Mouse (Mus musculus) v-Abl transformed pro-B cells (cell line): ENCODE measurements at regions not wholly inside any gene's neighbourhood (a gene's known extent, or its start where the extent isn't known, plus 50 kb on each side); places are given as distances from the start of the nearest gene placed in this dataset.

Source experiments
- in situ Hi-C, 2 experiments: fragments of 400-800 bp; cut with MboI; formaldehyde crosslinking; loops; one replicate each; pipeline ENCODE4 v1.15.1; 2025; ENCODE audit not compliant: unreplicated experiment in 2 of 2

DNA sequence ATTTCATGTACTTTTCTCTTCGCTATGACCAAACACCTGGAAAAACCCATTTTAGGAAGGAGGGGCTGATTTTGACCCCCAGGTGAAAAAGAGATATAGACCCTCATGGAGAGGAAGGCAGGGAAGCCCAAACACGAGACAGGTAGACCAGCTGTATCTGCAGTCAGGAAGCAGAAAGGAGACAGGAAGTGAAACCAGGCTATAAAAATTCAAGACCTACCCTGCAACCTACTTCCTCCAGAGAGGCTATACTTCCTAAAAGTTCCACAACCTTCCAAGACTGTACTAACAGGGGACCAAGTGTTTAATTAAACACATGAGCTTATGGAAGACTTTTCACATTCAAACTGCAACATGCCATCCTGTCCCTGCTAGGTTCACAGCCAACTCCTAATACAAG, 180.9 kb downstream of the Tm2d1 start:
- in situ Hi-C loops = no loop called here

DNA sequence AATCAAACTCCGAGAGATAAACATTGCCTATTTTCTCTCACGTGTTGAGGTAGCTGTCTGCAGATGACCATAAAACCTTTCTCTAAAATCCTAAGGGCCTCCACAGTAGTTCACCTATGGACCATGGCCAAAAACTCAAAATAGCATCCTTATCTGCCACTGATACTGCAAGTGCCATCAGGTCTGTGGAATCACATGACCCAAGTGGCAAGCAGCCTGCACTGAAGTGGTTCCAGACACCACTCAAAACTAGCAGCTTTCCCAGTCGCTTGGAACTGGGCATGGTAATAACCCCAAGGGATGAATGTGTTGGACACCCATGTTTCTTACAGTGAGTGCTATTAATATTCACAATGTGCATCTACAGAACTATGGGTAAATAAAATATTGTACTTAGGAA, 182.0 kb downstream of the Tm2d1 start:
- in situ Hi-C loops = no loop called here

DNA sequence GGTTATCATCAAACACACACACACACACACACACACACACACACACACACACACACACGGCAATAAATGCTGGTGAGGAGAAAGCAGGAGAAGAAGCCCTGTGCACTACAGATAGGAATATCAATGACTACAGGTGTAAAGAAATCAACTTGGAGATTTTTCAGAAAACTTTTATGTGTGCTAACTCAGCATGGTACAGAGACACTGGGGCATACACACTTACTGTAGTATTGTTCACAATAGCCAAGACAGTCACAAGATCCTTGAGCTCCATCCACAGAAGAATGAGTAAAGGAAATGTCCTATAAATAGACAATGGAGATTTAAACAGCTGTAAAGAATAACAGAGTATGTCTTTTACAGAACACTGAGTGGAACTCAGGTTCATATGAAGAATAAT, 182.4 kb downstream of the Tm2d1 start:
- in situ Hi-C loops = no loop called here

- in situ Hi-C loops = no loop called here
Measured at GRCm38 (mm10) chr4:98190318-98190717, 192.8 kb downstream of the Tm2d1 start.

DNA sequence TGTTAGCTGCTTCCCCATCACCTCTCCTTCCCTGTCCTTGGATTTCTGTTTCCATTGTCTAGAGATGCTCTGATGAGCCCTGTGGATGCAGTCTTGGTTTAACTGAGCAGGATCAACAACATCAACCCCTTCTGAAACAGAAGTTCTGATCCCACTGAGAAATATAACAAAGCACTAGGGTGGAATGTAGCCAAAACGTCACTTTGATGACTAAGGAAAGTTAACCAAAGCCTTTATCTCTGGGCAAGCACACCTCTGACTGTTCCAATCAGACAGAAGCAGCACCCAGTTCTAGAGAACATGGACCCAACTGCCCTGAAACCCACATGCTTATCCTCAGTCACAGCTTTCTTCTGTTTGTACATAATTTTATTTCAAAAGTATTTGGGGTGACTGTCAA, 193.2 kb downstream of the Tm2d1 start:
- in situ Hi-C loops = no loop called here

DNA sequence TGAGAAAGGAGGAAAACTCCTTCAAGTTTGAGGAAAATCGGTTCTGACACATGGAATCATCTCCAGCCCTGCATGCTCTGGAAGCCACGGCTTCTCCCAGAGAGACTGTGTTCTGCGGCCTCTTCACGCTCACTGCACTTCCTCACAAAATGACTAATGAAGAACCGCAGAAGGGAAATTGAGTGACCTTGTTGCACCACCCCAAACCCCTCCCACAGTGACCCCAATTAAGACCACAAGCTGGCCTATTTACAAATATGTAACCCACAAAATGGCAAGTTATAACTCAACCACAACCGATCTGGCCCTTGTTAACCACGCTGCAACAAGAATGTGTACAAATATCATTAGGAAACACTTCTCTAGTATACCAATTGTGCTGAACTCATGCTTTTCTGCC, 194.2 kb downstream of the Tm2d1 start:
- in situ Hi-C loops = no loop called here

GRCm38 (mm10) chr4:98187038-98187437, 196.1 kb downstream of the Tm2d1 start:
- in situ Hi-C loops = no loop called here

DNA sequence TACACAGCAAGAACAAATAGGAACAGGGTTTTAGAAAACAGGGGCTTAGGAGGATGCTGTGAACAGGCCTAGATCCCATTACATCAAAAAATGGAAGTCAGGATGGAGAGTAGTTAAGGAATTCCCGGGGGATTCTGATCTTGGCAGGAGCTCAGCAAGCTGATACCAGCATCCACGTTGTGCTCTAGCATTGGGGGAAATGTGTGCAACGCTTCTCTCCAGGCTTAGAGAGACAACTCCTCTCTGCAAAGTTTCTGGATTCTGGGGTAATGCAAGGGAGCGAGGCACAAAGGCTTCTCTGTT, 201.1 kb downstream of the Tm2d1 start:
- in situ Hi-C loops = no loop called here

DNA sequence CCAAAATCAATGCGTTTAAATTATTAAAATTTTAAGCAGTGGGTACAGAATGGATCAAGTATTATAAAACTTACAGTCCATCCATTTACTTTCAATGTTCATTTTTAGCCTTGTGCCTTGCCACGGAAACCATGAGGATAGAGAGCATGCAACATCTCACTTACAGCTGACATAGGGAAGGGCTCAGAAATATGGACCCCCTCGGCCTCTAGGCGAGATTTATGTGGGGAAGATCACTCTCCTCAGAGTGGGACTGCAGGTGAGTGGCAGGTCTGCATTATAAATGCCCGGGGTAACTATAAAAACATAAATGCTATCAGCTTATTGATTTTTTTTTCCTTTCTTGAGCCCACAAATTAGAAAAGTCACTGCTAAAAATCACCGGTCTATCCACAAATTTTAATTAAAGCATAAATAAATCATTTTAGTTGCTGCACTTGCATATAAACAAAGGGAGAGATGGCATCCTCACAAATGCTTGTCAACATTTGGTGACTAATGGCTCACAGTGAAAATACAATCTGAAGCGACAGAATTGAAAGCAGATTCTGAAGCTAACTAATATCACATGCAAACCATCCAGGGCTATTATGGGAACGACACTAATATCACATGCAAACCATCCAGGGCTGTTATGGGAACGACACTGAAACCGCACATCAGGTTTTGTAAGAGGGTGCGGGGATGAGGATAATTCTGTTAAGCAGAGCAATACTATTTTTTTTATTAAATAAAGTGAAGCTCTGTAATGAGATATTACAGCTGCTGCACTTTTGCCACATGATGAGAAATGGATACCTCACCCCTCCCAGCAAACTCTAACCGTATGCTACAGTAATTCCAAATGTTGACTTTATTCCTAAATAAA, 201.7 kb downstream of the Tm2d1 start:
- in situ Hi-C loops = no loop called here

DNA sequence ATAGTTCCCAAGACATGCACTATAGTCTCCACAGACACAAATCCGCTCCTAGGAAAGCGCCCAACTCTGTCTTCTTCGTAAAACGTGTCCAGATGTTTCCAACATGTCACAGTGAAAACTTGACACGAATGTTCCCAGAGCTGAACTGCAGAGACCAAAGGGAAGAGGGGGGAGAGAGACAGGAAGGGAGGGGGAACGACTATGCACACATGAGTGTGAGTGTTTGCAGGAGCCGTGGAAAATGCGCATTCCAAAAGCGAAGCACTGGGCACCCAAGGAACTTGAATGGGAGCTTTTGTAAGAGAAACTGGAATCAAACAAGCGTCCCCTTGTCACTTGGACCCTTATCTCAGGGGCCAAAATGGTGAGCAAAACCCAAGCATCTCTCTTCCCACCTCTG, 202.8 kb downstream of the Tm2d1 start:
- in situ Hi-C loops = no loop called here
